Mouse (Mus musculus): Measurements from ENCODE around the gene Tulp1.

GRCm38 (mm10) chr17:28404301-28404700, 39.3 kb upstream of the Tulp1 start:
- 0 out of 2 replicates have a peak, but pooled peaks have one; percentile 15 for TF ChIP-seq CTCF (IDR thresholded peaks at IDR 0.05; ENCODE audit: low read depth)
- no peak for TF ChIP-seq EP300 (optimal IDR thresholded peaks at IDR 0.05)
